Mouse (Mus musculus): ENCODE measurements at regions not wholly inside any gene's neighbourhood (a gene's known extent, or its start where the extent isn't known, plus 50 kb on each side); places are given as distances from the start of the nearest gene placed in this dataset.

DNA sequence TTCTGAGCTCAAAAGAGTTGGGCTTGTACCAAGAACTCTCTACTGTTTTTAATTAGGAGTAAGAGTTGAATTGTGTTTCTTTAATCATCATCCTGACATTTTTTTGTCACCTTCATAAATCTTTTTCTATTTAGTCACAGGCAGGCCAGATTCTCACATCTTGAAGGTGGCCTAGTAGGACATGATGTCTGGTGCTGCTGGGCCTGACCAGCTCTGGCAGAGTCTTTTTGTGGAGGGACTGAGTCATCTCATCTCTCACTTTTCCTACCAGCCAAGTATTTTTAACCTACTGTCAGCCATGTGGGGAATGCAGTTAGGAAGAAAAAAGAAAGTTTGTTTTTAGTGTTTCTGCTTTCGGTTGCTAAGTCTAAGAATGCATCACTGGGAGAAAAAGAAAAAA lies 506.7 kb upstream of the Tbl1xr1 start:
- TF ChIP-seq CTCF (conservative IDR thresholded peaks at IDR 0.05; ENCODE audit: low read length) (no peak), NANOG (IDR thresholded peaks at IDR 0.05; ENCODE audit: borderline replicate concordance, low read length) (no peak), POU5F1 (IDR thresholded peaks at IDR 0.05; ENCODE audit: borderline replicate concordance, low read length) (no peak)

Data from E14TG2a.4 (cell line).